Mouse (Mus musculus) erythroblast, embryonic 14.5 days (primary cell): ENCODE measurements around the gene Col6a3. TPM values are rescaled to one million over a fixed set of nuclear protein-coding genes. Genes with fewer than 3 reads are reported as not detected.

ENCODE experiments used
- H3K27me3 ChIP-seq: 2 replicates; pipeline ENCODE4 v1.6.1; 2012; ENCODE audit warnings: inconsistent platforms; ENCODE audit not compliant: control insufficient read depth
- H3K36me3 ChIP-seq: 2 replicates; pipeline ENCODE4 v1.6.1; 2012; ENCODE audit warnings: mild to moderate bottlenecking, inconsistent platforms; ENCODE audit not compliant: control insufficient read depth
- H3K4me1 ChIP-seq: 2 replicates; pipeline ENCODE4 v1.6.1; 2012; ENCODE audit warnings: inconsistent platforms; ENCODE audit not compliant: control insufficient read depth
- H3K4me3 ChIP-seq: replicated peaks from 2 replicates; pipeline ENCODE3; 2012; ENCODE audit warnings: moderate library complexity, mild to moderate bottlenecking, inconsistent platforms
- H3K9me3 ChIP-seq: 2 replicates; pipeline ENCODE4 v1.6.1; 2012; ENCODE audit warnings: low read length, inconsistent platforms, mixed read lengths; ENCODE audit not compliant: control insufficient read depth
- GATA1 ChIP-seq: IDR thresholded peaks from 2 replicates; pipeline ENCODE4 v1.6.1; 2012; ENCODE audit warnings: low read length, inconsistent platforms, mixed read lengths
- TAL1 ChIP-seq: IDR thresholded peaks from 3 replicates; pipeline ENCODE4 v1.6.1; 2012; ENCODE audit warnings: low read length, inconsistent platforms, mixed read lengths
- polyA plus RNA-seq: library from polyadenylated mRNA; stranded (reverse); fragments of >175 nt; gene quantifications from 2 replicates; pipeline ENCODE4 v1.2.3, GENCODE M21; 2012

Gene Col6a3
- polyA plus RNA-seq, 1 experiment: 0.01 TPM

DNA sequence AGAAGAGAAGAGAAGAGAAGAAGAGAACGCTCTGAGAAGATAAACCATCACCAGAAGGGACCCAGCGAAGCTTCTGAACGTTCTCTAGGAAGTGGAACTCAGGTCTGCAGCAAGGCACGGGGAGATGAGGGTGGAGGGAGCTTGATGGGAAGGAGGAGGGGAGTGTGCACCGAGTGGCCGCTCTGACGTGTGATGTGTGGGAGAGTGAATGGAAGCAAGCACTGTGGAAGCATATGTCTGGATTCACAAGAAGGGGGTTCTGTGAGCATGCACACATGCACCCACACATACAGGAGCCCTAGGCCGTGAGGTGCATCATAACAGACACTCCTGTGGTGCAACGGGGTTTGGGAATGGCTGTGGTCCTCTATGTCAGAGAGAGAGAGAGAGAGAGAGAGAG is 34.8 kb downstream of the Col6a3 start:
- peaks cover 6% of the 10 kb centered on the region; the same call in 1 of the 2 replicates for H3K9me3 ChIP-seq
- no peaks in the 10 kb centered on the region for H3K27me3 ChIP-seq
- H3K4me1 ChIP-seq: no peaks in the 10 kb centered on the region
- no peaks in the 10 kb centered on the region for H3K36me3 ChIP-seq
- no peak overlapping the region for H3K4me3 ChIP-seq
- TF ChIP-seq TAL1 (no peak), GATA1 (no peak)

DNA sequence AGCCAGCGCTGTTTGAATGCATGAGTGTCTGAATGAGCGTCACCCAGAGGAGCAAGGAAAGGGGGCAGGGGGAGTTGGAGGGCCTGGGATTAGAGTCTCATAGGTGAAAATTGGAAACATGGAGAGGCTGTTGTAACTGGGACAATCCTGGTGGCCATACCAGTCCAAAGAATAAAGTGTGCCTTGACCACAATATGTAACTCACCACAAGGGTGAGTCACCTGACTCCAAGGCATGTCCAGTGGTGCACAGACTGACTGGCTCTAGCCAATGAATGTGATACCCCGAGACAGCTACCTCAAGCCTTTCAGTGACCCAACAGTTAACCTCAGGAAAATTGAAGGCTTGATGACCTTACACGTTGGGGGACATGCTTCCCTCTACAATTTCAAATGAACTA is 40.7 kb downstream of the Col6a3 start:
- no peaks in the 10 kb centered on the region for H3K36me3 ChIP-seq
- peaks cover 8% of the 10 kb centered on the region; the same call in 1 of the 2 replicates for H3K9me3 ChIP-seq
- H3K4me1 ChIP-seq: no peaks in the 10 kb centered on the region
- no peaks in the 10 kb centered on the region for H3K27me3 ChIP-seq
- TF ChIP-seq TAL1: no peak
- TF ChIP-seq GATA1: no peak
- no peak overlapping the region for H3K4me3 ChIP-seq

DNA sequence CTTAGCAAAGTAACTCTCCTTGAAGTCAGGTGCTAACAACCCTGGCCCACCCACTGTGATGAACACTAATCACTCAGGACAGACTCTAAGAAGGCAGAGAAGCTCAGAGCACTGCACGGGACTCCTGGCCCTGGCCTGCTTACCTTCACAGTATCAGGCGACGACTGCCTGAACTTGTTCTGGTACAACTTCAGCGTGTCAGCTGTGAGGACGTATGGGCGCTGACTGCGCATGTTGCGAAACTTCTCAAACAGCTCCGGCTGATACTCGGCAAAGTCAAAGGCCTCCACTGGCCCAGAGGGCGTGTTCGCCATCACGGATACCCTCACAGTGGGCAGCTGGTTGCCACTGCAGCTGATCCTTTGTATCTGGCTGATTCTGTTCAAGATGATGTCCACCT is 42.7 kb downstream of the Col6a3 start:
- TF ChIP-seq GATA1 (no peak), TAL1 (no peak)
- no peak overlapping the region for H3K4me3 ChIP-seq
- no peaks in the 10 kb centered on the region for H3K4me1 ChIP-seq
- no peaks in the 10 kb centered on the region for H3K27me3 ChIP-seq
- H3K9me3 ChIP-seq: peaks cover 3% of the 10 kb centered on the region; the same call in 1 of the 2 replicates
- H3K36me3 ChIP-seq: no peaks in the 10 kb centered on the region

DNA sequence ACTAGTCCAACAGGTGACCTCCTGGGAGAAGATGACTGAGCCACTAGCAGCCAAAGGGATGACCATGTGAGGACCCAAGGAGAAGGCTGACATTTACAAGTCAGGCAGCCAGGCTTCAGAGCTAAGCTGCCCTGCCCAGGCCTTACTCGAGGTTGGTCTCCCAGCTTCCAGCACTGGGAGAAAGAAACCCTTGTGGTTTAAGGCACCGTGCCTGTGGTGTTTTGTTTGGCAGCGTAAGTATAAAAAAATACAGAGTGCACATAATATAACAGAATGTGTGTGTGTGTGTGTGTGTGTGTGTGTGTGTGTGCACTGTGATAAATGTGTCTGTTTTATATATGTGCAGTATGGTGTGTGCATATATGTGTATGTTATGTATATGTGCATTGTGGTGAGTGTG is 43.3 kb downstream of the Col6a3 start:
- Histone ChIP-seq H3K9me3 (peaks cover 3% of the 10 kb centered on the region; the same call in 1 of the 2 replicates), H3K4me3 (no peak overlapping the region), H3K36me3 (no peaks in the 10 kb centered on the region), H3K27me3 (no peaks in the 10 kb centered on the region), H3K4me1 (no peaks in the 10 kb centered on the region)
- TF ChIP-seq TAL1 (no peak), GATA1 (no peak)

DNA sequence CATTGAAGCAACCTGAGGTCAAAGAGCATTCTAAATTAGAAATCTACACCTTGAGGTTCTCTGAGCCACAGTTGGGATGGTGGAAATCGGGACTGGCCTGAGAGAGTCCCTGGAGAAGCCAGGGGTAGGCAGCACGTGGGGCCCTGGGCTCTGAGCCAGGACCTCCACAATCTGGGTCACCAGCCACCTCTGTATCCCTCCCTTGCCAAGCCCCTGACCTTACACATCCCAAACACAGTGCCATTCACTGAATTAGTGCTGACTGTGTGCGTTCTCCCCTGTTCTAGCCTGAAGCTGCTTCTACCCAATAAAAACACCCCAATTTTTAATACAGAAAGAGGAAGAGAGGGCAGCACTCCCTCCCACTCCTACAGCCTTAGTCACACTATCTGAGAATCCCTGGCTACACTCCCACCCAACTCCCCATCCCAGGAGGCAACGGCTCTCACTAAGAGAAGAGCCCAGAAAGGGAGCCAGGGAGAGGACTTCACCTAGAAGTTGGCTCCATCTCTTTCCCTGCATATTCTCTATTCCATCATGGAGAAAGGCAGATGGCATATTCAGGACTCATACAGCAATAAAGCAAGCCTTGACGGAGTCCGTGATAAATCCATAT is 46.4 kb downstream of the Col6a3 start:
- TF ChIP-seq TAL1 (no peak), GATA1 (no peak)
- Histone ChIP-seq H3K4me3 (no peak overlapping the region), H3K4me1 (no peaks in the 10 kb centered on the region), H3K27me3 (no peaks in the 10 kb centered on the region), H3K36me3 (no peaks in the 10 kb centered on the region), H3K9me3 (peaks cover 3% of the 10 kb centered on the region; the same call in 1 of the 2 replicates)

DNA sequence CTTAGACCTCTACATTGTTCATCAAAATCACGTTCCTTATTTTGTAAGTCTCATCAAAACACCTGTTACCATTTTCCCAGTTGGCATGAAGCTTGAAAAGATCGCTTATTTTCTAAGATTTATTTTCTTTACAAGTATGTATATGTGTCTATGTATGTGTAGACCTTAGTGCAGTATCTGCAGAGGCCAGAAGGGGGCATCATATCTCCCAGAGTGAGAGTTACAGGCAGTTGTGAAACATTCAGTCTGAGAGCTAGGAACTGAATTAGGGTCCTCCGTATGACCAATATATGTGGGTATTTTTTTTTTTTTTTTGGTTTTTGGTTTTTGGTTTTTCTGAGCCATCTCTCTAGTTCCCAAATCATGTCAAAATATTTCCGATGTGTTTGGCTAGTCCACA is 50.4 kb downstream of the Col6a3 start:
- H3K27me3 ChIP-seq: no peaks in the 10 kb centered on the region
- TF ChIP-seq TAL1 (no peak), GATA1 (no peak)
- H3K36me3 ChIP-seq: no peaks in the 10 kb centered on the region
- H3K4me1 ChIP-seq: no peaks in the 10 kb centered on the region
- no peak overlapping the region for H3K4me3 ChIP-seq
- peaks cover 3% of the 10 kb centered on the region for H3K9me3 ChIP-seq

DNA sequence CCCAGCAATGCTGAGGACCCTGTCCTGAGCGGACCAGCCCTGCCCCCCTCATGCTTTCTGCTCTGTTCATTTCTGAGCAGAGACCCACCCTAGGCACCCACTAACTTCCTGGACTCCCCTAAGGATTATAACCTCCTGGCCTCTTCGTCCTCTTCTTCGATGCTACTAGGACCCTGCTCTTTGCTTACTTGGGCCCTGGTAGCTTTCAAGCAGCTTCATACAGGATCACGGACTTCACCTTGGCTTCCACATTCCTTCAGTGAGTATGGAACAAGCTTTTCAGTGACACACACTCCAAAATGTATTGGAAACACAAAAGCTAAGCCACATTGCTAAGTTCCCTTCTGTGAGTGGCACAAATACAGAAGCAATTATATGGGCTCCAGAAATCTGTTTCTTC is 52.8 kb downstream of the Col6a3 start:
- Histone ChIP-seq H3K9me3 (peaks cover 3% of the 10 kb centered on the region), H3K27me3 (no peaks in the 10 kb centered on the region)
- TF ChIP-seq GATA1 (no peak), TAL1 (no peak)

DNA sequence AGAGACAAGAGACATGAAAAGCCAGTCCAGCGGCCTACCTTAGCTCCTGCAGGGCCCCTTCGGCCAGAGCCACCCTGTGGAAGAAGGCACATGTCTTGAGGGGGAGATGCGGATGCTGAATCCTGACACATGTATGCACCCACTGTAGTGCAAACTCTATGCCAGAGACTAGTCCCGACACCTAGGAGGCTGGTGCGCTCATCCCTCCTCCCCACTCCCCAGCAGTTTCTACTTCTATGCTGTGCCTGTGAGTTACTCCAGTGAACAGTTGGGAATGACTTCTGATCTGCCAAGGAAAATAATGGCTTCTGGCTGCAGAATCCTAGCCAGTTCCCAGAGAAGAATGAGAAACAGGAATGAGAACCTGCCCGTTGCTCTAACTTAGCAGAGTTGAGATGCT is 54.3 kb downstream of the Col6a3 start:
- H3K4me3 ChIP-seq: no peak overlapping the region
- TF ChIP-seq TAL1 (no peak), GATA1 (no peak)
- peaks cover 3% of the 10 kb centered on the region for H3K9me3 ChIP-seq
- H3K4me1 ChIP-seq: no peaks in the 10 kb centered on the region
- no peaks in the 10 kb centered on the region for H3K36me3 ChIP-seq
- no peaks in the 10 kb centered on the region for H3K27me3 ChIP-seq

More for the DNA sequence above, 52.8 kb downstream of the Col6a3 start:
- Histone ChIP-seq H3K4me3 (no peak overlapping the region), H3K36me3 (no peaks in the 10 kb centered on the region), H3K4me1 (no peaks in the 10 kb centered on the region)

DNA sequence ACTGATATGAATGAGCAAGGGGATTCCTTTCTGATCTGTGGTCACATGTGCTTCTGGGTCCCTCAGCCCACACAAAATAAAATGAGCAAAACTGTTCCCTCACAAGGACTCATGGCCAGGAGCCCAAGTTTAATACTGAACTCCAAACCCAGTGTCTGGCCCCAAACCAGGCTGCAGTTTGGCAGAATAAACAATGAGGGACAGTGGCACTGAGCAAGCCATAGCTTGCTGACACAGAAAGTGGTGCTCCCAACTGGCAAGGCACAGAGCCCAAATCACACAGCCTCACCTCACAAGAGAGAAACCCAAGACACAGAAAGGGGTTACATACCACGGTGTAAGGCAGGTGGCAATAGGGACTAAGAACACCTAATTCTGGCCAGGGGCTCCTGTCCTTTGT is 63.3 kb downstream of the Col6a3 start:
- H3K9me3 ChIP-seq: no peaks in the 10 kb centered on the region
- H3K36me3 ChIP-seq: no peaks in the 10 kb centered on the region
- no peaks in the 10 kb centered on the region for H3K4me1 ChIP-seq
- H3K4me3 ChIP-seq: no peak overlapping the region
- H3K27me3 ChIP-seq: no peaks in the 10 kb centered on the region
- no peak for TF ChIP-seq GATA1
- no peak for TF ChIP-seq TAL1

DNA sequence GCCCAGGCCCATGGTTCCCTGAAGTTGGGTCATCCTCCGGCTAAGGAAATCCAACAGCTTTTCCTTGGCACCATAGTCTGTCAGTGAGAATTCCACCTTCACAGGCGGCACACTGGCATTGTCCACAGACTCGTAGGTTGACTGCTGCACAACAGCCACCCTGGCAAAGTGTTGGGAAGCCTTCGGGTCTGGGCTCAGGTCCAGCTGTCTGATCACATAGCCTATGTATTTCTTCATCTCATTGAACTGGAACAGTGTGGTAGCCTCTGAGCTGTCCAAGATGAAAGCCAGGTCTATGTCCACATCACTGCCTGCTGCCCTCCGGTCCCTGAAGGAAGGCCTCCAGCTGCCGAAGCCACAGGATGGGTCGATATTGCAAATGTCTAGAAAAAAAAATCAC is 64.7 kb downstream of the Col6a3 start:
- H3K4me1 ChIP-seq: no peaks in the 10 kb centered on the region
- H3K36me3 ChIP-seq: no peaks in the 10 kb centered on the region
- no peak overlapping the region for H3K4me3 ChIP-seq
- H3K27me3 ChIP-seq: no peaks in the 10 kb centered on the region
- TF ChIP-seq TAL1 (no peak), GATA1 (no peak)
- H3K9me3 ChIP-seq: no peaks in the 10 kb centered on the region
